Mouse (Mus musculus): Measurements from ENCODE around the gene Slco6d1.

- TF ChIP-seq CTCF (IDR thresholded peaks at IDR 0.05; ENCODE audit: low read depth, low read length) = no peak
- no peak for TF ChIP-seq POLR2A (IDR thresholded peaks at IDR 0.05; ENCODE audit: insufficient read depth, low read length)
- TF ChIP-seq EP300 (IDR thresholded peaks at IDR 0.05; ENCODE audit: insufficient read depth, low read depth, low read length) = no peak
Observed at GRCm38 (mm10) chr1:98420824-98421223, at the start of gene Slco6d1.
